Mouse (Mus musculus) right cerebral cortex, postnatal 10 days (tissue): Measurements from ENCODE around the gene Vwce.

ENCODE experiments used
- DNase-seq, 2 experiments: peaks; one replicate each; pipeline ENCODE4 v3.0.0; 2021; ENCODE audit warnings: low spot score in 2 of 2

The Vwce gene

DNA sequence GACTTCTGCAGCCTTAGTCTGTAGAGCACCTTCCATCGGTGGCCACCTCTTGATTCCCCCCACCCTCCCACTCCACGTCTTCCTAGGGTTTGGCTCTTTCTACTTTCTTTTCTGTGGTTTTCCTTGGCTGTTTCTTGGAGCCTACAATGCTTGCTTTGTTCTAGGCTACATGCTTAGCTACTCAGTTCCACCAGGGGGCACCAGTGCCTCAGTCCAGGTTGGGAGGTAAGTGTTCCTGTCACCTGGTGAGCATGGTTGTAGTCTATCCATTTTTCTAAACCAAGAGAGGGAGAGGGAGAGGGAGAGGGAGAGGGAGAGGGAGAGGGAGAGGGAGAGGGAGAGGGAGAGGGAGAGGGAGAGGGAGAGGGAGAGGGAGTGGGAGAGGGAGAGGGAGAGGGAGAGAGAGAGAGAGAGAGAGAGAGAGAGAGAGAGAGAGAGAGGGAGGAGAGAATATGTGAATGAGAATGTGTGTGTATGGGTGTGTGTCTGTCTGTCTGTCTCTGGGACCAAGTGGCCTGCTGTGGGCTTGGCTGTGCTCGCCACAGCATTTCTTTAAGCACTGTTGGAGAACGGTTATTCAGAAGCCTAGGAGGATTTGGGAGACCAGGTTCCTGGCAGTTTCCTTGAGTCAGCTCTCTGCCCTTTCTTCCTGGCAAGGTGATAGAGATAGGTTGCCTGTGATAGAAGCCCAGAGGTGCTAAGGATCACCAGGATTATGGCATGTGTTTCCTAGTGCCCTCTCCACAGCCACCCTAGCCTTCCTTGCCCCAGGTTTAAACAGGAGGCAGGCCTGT, 80.9 kb downstream of the Vwce start:
- peak; percentile 86 to 91 for DNase-seq

DNA sequence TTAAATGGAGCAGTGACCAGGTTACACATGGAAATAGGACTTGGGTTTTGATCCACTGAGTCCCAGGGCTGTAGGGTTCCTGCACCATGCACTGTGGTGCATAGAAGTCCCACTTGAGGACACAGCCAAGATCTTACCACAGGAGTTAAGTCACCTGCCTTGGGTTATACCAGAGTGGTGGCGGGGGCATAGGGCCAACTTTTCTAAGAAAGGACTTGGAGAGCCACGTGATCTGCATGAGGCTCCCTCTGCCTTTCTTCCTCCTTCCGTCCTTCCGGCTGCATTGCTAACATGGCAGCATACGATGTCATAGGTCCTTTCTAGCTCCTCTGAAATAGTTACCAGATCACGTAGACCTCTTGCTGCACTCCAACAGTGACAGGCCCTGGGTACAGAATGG, 81.5 kb downstream of the Vwce start:
- no peak for DNase-seq
